ENCODE assay signal across 16 mouse cellular contexts in the genomic region with DNA sequence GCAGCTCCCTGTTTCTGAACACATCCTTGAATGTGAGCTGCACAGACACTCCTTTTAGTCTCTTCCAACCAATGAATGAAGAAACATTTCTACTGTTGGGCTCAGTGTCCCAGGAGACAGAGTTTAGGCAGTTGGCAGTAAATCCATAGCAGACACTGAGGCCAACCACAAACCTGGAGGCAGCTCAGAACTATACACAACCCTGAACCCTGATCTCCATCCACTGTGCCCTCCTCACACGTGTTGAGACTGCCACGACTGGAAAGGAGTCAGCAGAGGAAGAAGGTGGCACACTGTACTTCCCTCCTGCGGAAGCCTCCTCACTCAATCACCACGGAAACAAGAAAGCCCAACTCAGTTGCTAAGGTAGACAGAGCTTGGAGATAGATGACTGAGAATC. TPM values are rescaled to one million over a fixed set of nuclear protein-coding genes. Genes with fewer than 3 reads are reported as not detected.
A peak's percentile ranks its signal among the peaks of the same experiment; 100 is the strongest.
DNase-seq lines count a peak whose midpoint lies in the region; ATAC-seq lines count a peak whose summit lies in the region.
"Had no signal": no experiment of that assay in that cellular context is flagged by ENCODE, and none has a peak within 500 bp of the region (broad histone marks: within the 10 kb centered on the region; RNA-seq: fewer than 3 reads in every experiment).

No protein-coding gene starts in this region.

- DNase-seq in CD4-positive, CD25-positive, alpha-beta regulatory T cell, adult 2 months (ENCODE audit: low read depth, low spot score): peak; percentile 10
- peak; percentile 47 for DNase-seq in mesoderm, embryonic 11.5 days (ENCODE audit: low read depth, low spot score)
- no peak for DNase-seq in cerebellum, postnatal 4 days (ENCODE audit: low spot score in 2 of 2)
- DNase-seq: cerebellum, adult 9-11 months; heart, adult 2 months; kidney, adult 11 months; lung, adult 18-20 months; thymus, postnatal 25 days had no signal

- H3K4me2 ChIP-seq in hindbrain, embryonic 15.5 days: no peak overlapping the region
- H3K4me2 ChIP-seq in hindbrain, embryonic 13.5 days: no peak overlapping the region
- no peak overlapping the region for H3K4me2 ChIP-seq in midbrain, embryonic 16.5 days (ENCODE audit: low read length)
- no peak overlapping the region for H3K4me2 ChIP-seq in midbrain, embryonic 15.5 days
- H3K4me2 ChIP-seq: midbrain, embryonic 12.5 days had no signal

- H3K4me1 ChIP-seq in hindbrain, embryonic 15.5 days (replicated peaks): peaks cover 22% of the 10 kb centered on the region
- H3K4me1 ChIP-seq in hindbrain, embryonic 13.5 days (replicated peaks): peaks cover 19% of the 10 kb centered on the region
- H3K4me1 ChIP-seq in midbrain, embryonic 16.5 days (ENCODE audit: control insufficient read depth, insufficient read depth, low read length): peaks cover 3% of the 10 kb centered on the region
- no peaks in the 10 kb centered on the region for H3K4me1 ChIP-seq in midbrain, embryonic 15.5 days

- ATAC-seq in CD4-positive, CD25-positive, alpha-beta regulatory T cell, adult 4 months: no peak
- ATAC-seq in hindbrain, embryonic 15.5 days (ENCODE audit: low FRiP score, low read depth): peak; percentile 63
- ATAC-seq in hindbrain, embryonic 13.5 days (ENCODE audit: low FRiP score): no peak
- ATAC-seq in midbrain, embryonic 16.5 days: peak; percentile 70
- no peak; the same call in 1 of the 2 replicates for ATAC-seq in midbrain, embryonic 15.5 days (replicated peaks)

- H3K27ac ChIP-seq in hindbrain, embryonic 15.5 days (replicated peaks): peak overlapping the region; percentile 17; the same call in 1 of the 2 replicates
- H3K27ac ChIP-seq in hindbrain, embryonic 13.5 days: no peak overlapping the region
- peak overlapping the region; percentile 50 for H3K27ac ChIP-seq in midbrain, embryonic 16.5 days (ENCODE audit: low read length)
- no peak overlapping the region for H3K27ac ChIP-seq in midbrain, embryonic 15.5 days
- H3K27ac ChIP-seq: heart, adult 2 months; midbrain, embryonic 12.5 days had no signal

- H3K9ac ChIP-seq in hindbrain, embryonic 15.5 days: no peak overlapping the region
- no peak overlapping the region for H3K9ac ChIP-seq in hindbrain, embryonic 13.5 days
- no peak overlapping the region for H3K9ac ChIP-seq in midbrain, embryonic 16.5 days (ENCODE audit: low read depth, low read length)
- H3K9ac ChIP-seq in midbrain, embryonic 15.5 days: no peak overlapping the region
- H3K9ac ChIP-seq: midbrain, embryonic 12.5 days had no signal

- H3K9me3 ChIP-seq in hindbrain, embryonic 15.5 days: no peaks in the 10 kb centered on the region
- H3K9me3 ChIP-seq in hindbrain, embryonic 13.5 days: no peaks in the 10 kb centered on the region; the same call in 1 of the 2 replicates
- H3K9me3 ChIP-seq in midbrain, embryonic 16.5 days (replicated peaks; ENCODE audit: control insufficient read depth, low read length, poor library complexity, severe bottlenecking): no peaks in the 10 kb centered on the region
- H3K9me3 ChIP-seq in midbrain, embryonic 15.5 days: no peaks in the 10 kb centered on the region
- H3K9me3 ChIP-seq: midbrain, embryonic 12.5 days had no signal

- H3K27me3 ChIP-seq in hindbrain, embryonic 15.5 days: no peaks in the 10 kb centered on the region
- no peaks in the 10 kb centered on the region for H3K27me3 ChIP-seq in hindbrain, embryonic 13.5 days
- no peaks in the 10 kb centered on the region for H3K27me3 ChIP-seq in midbrain, embryonic 16.5 days (ENCODE audit: control insufficient read depth, insufficient read depth, low read depth, low read length)
- H3K27me3 ChIP-seq in midbrain, embryonic 15.5 days (replicated peaks): no peaks in the 10 kb centered on the region
- H3K27me3 ChIP-seq: midbrain, embryonic 12.5 days had no signal

- H3K36me3 ChIP-seq in hindbrain, embryonic 15.5 days: no peaks in the 10 kb centered on the region
- no peaks in the 10 kb centered on the region; the same call in 1 of the 2 replicates for H3K36me3 ChIP-seq in hindbrain, embryonic 13.5 days
- no peaks in the 10 kb centered on the region for H3K36me3 ChIP-seq in midbrain, embryonic 16.5 days (ENCODE audit: control insufficient read depth, insufficient read depth, low read length)
- H3K36me3 ChIP-seq in midbrain, embryonic 15.5 days (replicated peaks): 0 out of 2 replicates have a peak, but pooled peaks cover 3% of the 10 kb centered on the region
- H3K36me3 ChIP-seq: midbrain, embryonic 12.5 days had no signal

- H3K4me3 ChIP-seq in hindbrain, embryonic 15.5 days: no peak overlapping the region
- H3K4me3 ChIP-seq in hindbrain, embryonic 13.5 days: no peak overlapping the region
- no peak overlapping the region for H3K4me3 ChIP-seq in midbrain, embryonic 16.5 days (ENCODE audit: low read depth, low read length)
- H3K4me3 ChIP-seq in midbrain, embryonic 15.5 days: no peak overlapping the region
- H3K4me3 ChIP-seq: erythroblast, embryonic 14.5 days; heart, adult 2 months; midbrain, embryonic 12.5 days had no signal

- 53% methylated on average over 4 of the region's 4 CpGs for WGBS in hindbrain, embryonic 15.5 days
- WGBS in hindbrain, embryonic 13.5 days: 73% methylated on average over 4 of the region's 4 CpGs
- WGBS in midbrain, embryonic 16.5 days: 62% methylated on average over 4 of the region's 4 CpGs
- WGBS in midbrain, embryonic 15.5 days: 58% methylated on average over 4 of the region's 4 CpGs

RNA-seq across cellular contexts. Expression of a gene that starts 25.6 kb away (rescaled TPM):
- 10 to 100 TPM; 40.8 to 42.2 TPM for polyA plus RNA-seq in CD4-positive, CD25-positive, alpha-beta regulatory T cell, adult 4 months (2017; shearing (Covaris generic))
- polyA plus RNA-seq in hindbrain, embryonic 15.5 days (2015; fragmentation: Nextera tagmentation; extraction: Ambion mirVana): 34.6 and 35.4 TPM in 2 replicates
- 38.9 and 43.3 TPM in 2 replicates for polyA plus RNA-seq in hindbrain, embryonic 13.5 days (2015; fragmentation: Nextera tagmentation; extraction: Ambion mirVana)
- polyA plus RNA-seq in midbrain, embryonic 16.5 days (2015; fragmentation: Nextera tagmentation; extraction: Ambion mirVana): 37.2 and 39.2 TPM in 2 replicates
- 34.4 and 35.0 TPM in 2 replicates for polyA plus RNA-seq in midbrain, embryonic 15.5 days (2015; fragmentation: Nextera tagmentation; extraction: Ambion mirVana)

RNA-seq across cellular contexts. Expression of a gene that starts 30.3 kb away (rescaled TPM):
- 1 to 10 TPM; 1.4 to 3.3 TPM for polyA plus RNA-seq in CD4-positive, CD25-positive, alpha-beta regulatory T cell, adult 4 months (2017; shearing (Covaris generic))
- 5.8 and 6.4 TPM in 2 replicates for polyA plus RNA-seq in hindbrain, embryonic 15.5 days (2015; fragmentation: Nextera tagmentation; extraction: Ambion mirVana)
- polyA plus RNA-seq in hindbrain, embryonic 13.5 days (2015; fragmentation: Nextera tagmentation; extraction: Ambion mirVana): 4.0 and 4.1 TPM in 2 replicates
- 9.3 and 9.7 TPM in 2 replicates for polyA plus RNA-seq in midbrain, embryonic 16.5 days (2015; fragmentation: Nextera tagmentation; extraction: Ambion mirVana)
- polyA plus RNA-seq in midbrain, embryonic 15.5 days (2015; fragmentation: Nextera tagmentation; extraction: Ambion mirVana): 7.9 and 8.4 TPM in 2 replicates
- polyA plus RNA-seq: erythroblast, embryonic 14.5 days; heart, adult 2 months; spleen, adult 2 months had no signal

Comparison
In these comparisons a context has a peak if more than half of its experiments do, and no peak if none do; other contexts are left out.
1. ATAC-seq: peak in hindbrain, embryonic 15.5 days (single experiment) and midbrain, embryonic 16.5 days (single experiment); none in CD4-positive, CD25-positive, alpha-beta regulatory T cell, adult 4 months (single experiment), hindbrain, embryonic 13.5 days (single experiment) and midbrain, embryonic 15.5 days (single experiment).
2. H3K27ac ChIP-seq: peak in hindbrain, embryonic 15.5 days (single experiment) and midbrain, embryonic 16.5 days (single experiment); none in hindbrain, embryonic 13.5 days (single experiment) and midbrain, embryonic 15.5 days (single experiment).
3. DNase-seq: peak in CD4-positive, CD25-positive, alpha-beta regulatory T cell, adult 2 months (single experiment) and mesoderm, embryonic 11.5 days (single experiment); none in cerebellum, postnatal 4 days (0 of 2).